Comparison of ENCODE assay signal across 27 mouse cellular contexts in the genomic region with DNA sequence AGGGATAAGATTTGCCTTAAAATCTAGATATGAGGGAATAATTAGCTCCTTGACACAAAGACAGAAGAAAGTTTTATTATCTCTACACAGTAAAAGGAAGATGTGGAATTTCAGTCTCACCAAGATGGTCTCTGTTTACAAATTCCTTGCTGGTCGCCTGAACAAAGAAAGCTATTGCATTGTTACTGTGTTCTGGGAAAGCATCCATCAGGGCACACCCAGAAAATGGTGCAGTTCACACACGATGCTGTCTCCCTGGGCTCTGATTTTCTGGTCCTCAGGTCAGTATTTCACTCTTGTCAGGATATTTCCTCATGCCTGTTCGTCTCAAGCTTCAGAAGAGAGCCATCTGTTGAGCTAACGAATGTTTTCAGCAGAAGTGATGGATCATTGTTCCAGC.
DNase-seq lines count a peak whose midpoint lies in the region; ATAC-seq and TF ChIP-seq lines count a peak whose summit lies in the region.
"Had no signal": no experiment of that assay in that cellular context is flagged by ENCODE, and none has a peak within 500 bp of the region (broad histone marks: within the 10 kb centered on the region; RNA-seq: fewer than 3 reads in every experiment).

No protein-coding gene starts in this region.

- 16% methylated on average over 4 of the region's 4 CpGs for WGBS in lung, embryonic 14.5 days
- WGBS in lung, adult 2 months: 22% methylated on average over 4 of the region's 4 CpGs

- no peak overlapping the region for H3K4me3 ChIP-seq in lung, embryonic 14.5 days (ENCODE audit: low read depth, low read length)
- H3K4me3 ChIP-seq in lung, adult 2 months (replicated peaks; ENCODE audit: extremely low read depth, low read depth, low read length): no peak overlapping the region
- H3K4me3 ChIP-seq: embryonic facial prominence, embryonic 10.5 days; embryonic facial prominence, embryonic 13.5 days; erythroblast, embryonic 14.5 days; forebrain, embryonic 12.5 days; forebrain, embryonic 15.5 days; gastrocnemius, adult 2 months; hindbrain, embryonic 12.5 days; hindbrain, embryonic 15.5 days had no signal

- no peaks in the 10 kb centered on the region for H3K36me3 ChIP-seq in lung, embryonic 14.5 days (ENCODE audit: insufficient read depth)
- H3K36me3 ChIP-seq: embryonic facial prominence, embryonic 10.5 days; embryonic facial prominence, embryonic 13.5 days; forebrain, embryonic 12.5 days; forebrain, embryonic 15.5 days; G1E; hindbrain, embryonic 12.5 days; hindbrain, embryonic 15.5 days had no signal

- ATAC-seq in lung, embryonic 14.5 days (ENCODE audit: insufficient read depth): no peak
- ATAC-seq: forebrain, embryonic 15.5 days had no signal

- H3K27me3 ChIP-seq in lung, embryonic 14.5 days (ENCODE audit: insufficient read depth, low read length): no peaks in the 10 kb centered on the region
- H3K27me3 ChIP-seq: CH12.LX; embryonic facial prominence, embryonic 13.5 days; forebrain, embryonic 12.5 days; forebrain, embryonic 15.5 days; hindbrain, embryonic 12.5 days; hindbrain, embryonic 15.5 days had no signal

- no peak overlapping the region for H3K9ac ChIP-seq in lung, embryonic 14.5 days
- H3K9ac ChIP-seq: embryonic facial prominence, embryonic 13.5 days; forebrain, embryonic 12.5 days; forebrain, embryonic 15.5 days; hindbrain, embryonic 12.5 days; hindbrain, embryonic 15.5 days had no signal

- no peaks in the 10 kb centered on the region for H3K9me3 ChIP-seq in lung, embryonic 14.5 days (ENCODE audit: low read depth, low read length)
- H3K9me3 ChIP-seq: embryonic facial prominence, embryonic 10.5 days; embryonic facial prominence, embryonic 13.5 days; forebrain, embryonic 12.5 days; forebrain, embryonic 15.5 days; hindbrain, embryonic 15.5 days had no signal

- no peak for TF ChIP-seq CTCF in lung, embryonic 14.5 days (IDR thresholded peaks at IDR 0.05; ENCODE audit: low read depth)
- TF ChIP-seq CTCF in lung, adult 2 months (IDR thresholded peaks at IDR 0.05; ENCODE audit: insufficient read depth, low read length): no peak

- no peaks in the 10 kb centered on the region for H3K4me1 ChIP-seq in lung, embryonic 14.5 days (ENCODE audit: insufficient read depth)
- H3K4me1 ChIP-seq in lung, adult 2 months (ENCODE audit: control insufficient read depth, insufficient read depth, low read length): no peaks in the 10 kb centered on the region
- H3K4me1 ChIP-seq: embryonic facial prominence, embryonic 13.5 days; forebrain, embryonic 15.5 days had no signal

- H3K27ac ChIP-seq in lung, embryonic 14.5 days (ENCODE audit: low read depth): no peak overlapping the region
- H3K27ac ChIP-seq: embryonic facial prominence, embryonic 10.5 days; embryonic facial prominence, embryonic 13.5 days; forebrain, embryonic 12.5 days; forebrain, embryonic 15.5 days; gastrocnemius, adult 2 months; hindbrain, embryonic 12.5 days; hindbrain, embryonic 15.5 days had no signal

- peak; percentile 12 for DNase-seq in lung, embryonic 14.5 days
- no peak for DNase-seq in lung, adult 2 months
- peak; percentile 23 for DNase-seq in lung, postnatal 10 days
- DNase-seq in lung, postnatal 36 days: peak; percentile 57
- no peak for DNase-seq in frontal cortex, postnatal 14 days (ENCODE audit: low spot score in 2 of 2)
- DNase-seq in kidney, adult 9 months: no peak
- DNase-seq: adrenal gland, adult 2 months; adrenal gland, postnatal 14 days; B cell, adult 2 months; cerebellum, adult 11-12 months; cerebellum, adult 8-10 months; cerebellum, postnatal 10 days; cerebellum, postnatal 36 days; embryo, embryonic 11 days; gastrocnemius, adult 2 months; gastrocnemius, postnatal 14 days; heart, adult 11 months had no signal

- no peak for TF ChIP-seq POLR2A in lung, adult 2 months (IDR thresholded peaks at IDR 0.05; ENCODE audit: borderline replicate concordance, extremely low read depth, low read depth, low read length)

- no peak overlapping the region for H3K4me2 ChIP-seq in lung, embryonic 14.5 days
- H3K4me2 ChIP-seq: embryonic facial prominence, embryonic 13.5 days; forebrain, embryonic 12.5 days; forebrain, embryonic 15.5 days; heart, embryonic 11.5 days; hindbrain, embryonic 12.5 days; hindbrain, embryonic 15.5 days had no signal

Comparison
In these comparisons a context has a peak if more than half of its experiments do, and no peak if none do; other contexts are left out.
1. DNase-seq: peak in lung, embryonic 14.5 days (single experiment), lung, postnatal 10 days (single experiment) and lung, postnatal 36 days (single experiment); none in lung, adult 2 months (single experiment), frontal cortex, postnatal 14 days (0 of 2) and kidney, adult 9 months (single experiment).